Mouse (Mus musculus) Muller cell, postnatal 12 days (primary cell): ENCODE measurements around the gene Vipr1.

Source experiments
- DNase-seq: peaks from one replicate; pipeline ENCODE4 v3.0.0-alpha.2; 2015; ENCODE audit errors: inconsistent ontology term

Gene Vipr1

GRCm38 (mm10) chr9:121718792-121719318 is 76.3 kb downstream of the Vipr1 start, which contains the start of gene Nktr:
Gene Nktr, plus strand, starts transcription at chr9:121719169.
- peak; percentile 99 for DNase-seq

GRCm38 (mm10) chr9:121719347-121720331 is 77.1 kb downstream of the Vipr1 start:
- peak; percentile 66 for DNase-seq
